Mouse (Mus musculus): Measurements from ENCODE around the gene Cnnm4.

- TF ChIP-seq ZNF384 (IDR thresholded peaks at IDR 0.05; ENCODE audit: low read depth, low read length) (no peak), ZC3H11A (IDR thresholded peaks at IDR 0.05; ENCODE audit: borderline replicate concordance, low read depth, low read length) (no peak), HCFC1 (IDR thresholded peaks at IDR 0.05; ENCODE audit: borderline replicate concordance, insufficient read depth, low read length) (no peak)
Measured at GRCm38 (mm10) chr1:36557457-36558011, 86.1 kb downstream of the Cnnm4 start.

Data from ES-E14 (cell line).